Mouse (Mus musculus) heart, postnatal 10 days (tissue): ENCODE data around the gene 9930104L06Rik. TPM values are rescaled to one million over a fixed set of nuclear protein-coding genes. Genes with fewer than 3 reads are reported as not detected.

Experiments used
- DNase-seq, 2 experiments: peaks; one replicate each; pipeline ENCODE4 v3.0.0; 2021
- intact Hi-C: fragments of 180-260 bp; cut with DNase I; formaldehyde crosslinking; loops from one replicate; pipeline ENCODE4 v1.15.1; 2025
- total RNA-seq, 2 experiments: library from RNA; stranded (reverse); gene quantifications; 2 replicates each; pipeline ENCODE4 v1.2.3; 2021

The 9930104L06Rik gene
- total RNA-seq, 2 experiments from 2014 or later, result 10.7 to 11.2 TPM

- DNase-seq, result peak; percentile 17 to 19
- intact Hi-C loops, result no loop called here
Measured at GRCm38 (mm10) chr4:124957284-124957683, 20.4 kb downstream of the 9930104L06Rik start.

- intact Hi-C loops, result no loop called here
Measured at GRCm38 (mm10) chr4:124959062-124959461, 22.2 kb downstream of the 9930104L06Rik start.

GRCm38 (mm10) chr4:124960940-124961339, 24.1 kb downstream of the 9930104L06Rik start:
- DNase-seq, result no peak
- intact Hi-C loops, result no loop called here

More at GRCm38 (mm10) chr4:124959062-124959461, 22.2 kb downstream of the 9930104L06Rik start:
- DNase-seq, result peak; percentile 25 to 36

- DNase-seq, result no peak
- intact Hi-C loops, result no loop called here
Measured at GRCm38 (mm10) chr4:124962576-124962975, 25.7 kb downstream of the 9930104L06Rik start.

GRCm38 (mm10) chr4:124964912-124965599, 28.2 kb downstream of the 9930104L06Rik start:
- intact Hi-C loops, result no loop called here
- DNase-seq, result no peak

- intact Hi-C loops, result no loop called here
- DNase-seq, result no peak
Measured at GRCm38 (mm10) chr4:124968711-124969110, 31.9 kb downstream of the 9930104L06Rik start.

GRCm38 (mm10) chr4:124969219-124969848, 32.5 kb downstream of the 9930104L06Rik start:
- no peak for DNase-seq
- intact Hi-C loops, result no loop called here

GRCm38 (mm10) chr4:124970194-124970593, 33.3 kb downstream of the 9930104L06Rik start:
- no peak for DNase-seq
- intact Hi-C loops, result no loop called here

- no peak for DNase-seq
- intact Hi-C loops, result no loop called here
Measured at GRCm38 (mm10) chr4:124970677-124971076, 33.8 kb downstream of the 9930104L06Rik start.

- DNase-seq, result no peak
Measured at GRCm38 (mm10) chr4:124971094-124971493, 34.2 kb downstream of the 9930104L06Rik start.

GRCm38 (mm10) chr4:124972316-124972715, 35.5 kb downstream of the 9930104L06Rik start:
- DNase-seq, result no peak
- intact Hi-C loops, result no loop called here

More at GRCm38 (mm10) chr4:124971094-124971493, 34.2 kb downstream of the 9930104L06Rik start:
- intact Hi-C loops, result no loop called here

GRCm38 (mm10) chr4:124973296-124973695, 36.4 kb downstream of the 9930104L06Rik start:
- no peak for DNase-seq
- intact Hi-C loops, result no loop called here

- no peak for DNase-seq
- intact Hi-C loops, result no loop called here
Measured at GRCm38 (mm10) chr4:124978201-124978600, 41.4 kb downstream of the 9930104L06Rik start.

GRCm38 (mm10) chr4:124983893-124984526, 47.2 kb downstream of the 9930104L06Rik start:
- DNase-seq, result no peak

GRCm38 (mm10) chr4:124984871-124985670, 48.2 kb downstream of the 9930104L06Rik start:
- peak in 1 of 2 experiments; percentile 10 for DNase-seq
- intact Hi-C loops, result no loop called here

More at GRCm38 (mm10) chr4:124983893-124984526, 47.2 kb downstream of the 9930104L06Rik start:
- intact Hi-C loops, result no loop called here

GRCm38 (mm10) chr4:124985671-124986602, 49.1 kb downstream of the 9930104L06Rik start, which contains the start of gene Rspo1:
TSS of gene Rspo1 (plus strand) at chr4:124986430.
- no peak for DNase-seq
- intact Hi-C loops, result no loop called here

GRCm38 (mm10) chr4:124986739-124987710, 50.2 kb downstream of the 9930104L06Rik start:
- no peak for DNase-seq
- intact Hi-C loops, result no loop called here

GRCm38 (mm10) chr4:124987711-124988097, 50.9 kb downstream of the 9930104L06Rik start:
- no peak for DNase-seq
- intact Hi-C loops, result no loop called here
